Mouse (Mus musculus): ENCODE measurements at regions not wholly inside any gene's neighbourhood (a gene's known extent, or its start where the extent isn't known, plus 50 kb on each side); places are given as distances from the start of the nearest gene placed in this dataset.

DNA sequence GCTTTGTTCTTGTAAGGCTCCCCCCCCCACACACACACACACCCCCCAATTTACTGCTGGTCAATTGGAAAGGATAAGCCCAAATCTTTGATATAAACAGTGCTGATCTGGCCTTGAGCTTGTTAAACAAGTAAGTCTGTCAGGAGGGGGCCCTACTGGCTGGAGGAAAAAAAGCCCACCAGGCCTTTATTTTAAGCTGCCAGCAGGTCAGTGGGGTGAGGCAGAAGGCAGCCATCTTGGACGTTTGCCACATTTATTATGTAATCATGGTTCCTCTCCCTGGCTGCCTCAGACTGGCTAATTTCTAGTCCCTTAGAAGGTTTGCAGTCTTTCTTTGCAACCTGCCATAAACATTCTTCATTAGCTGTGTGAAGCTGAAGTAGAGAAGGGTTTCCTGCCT lies 75.9 kb upstream of the Med14 start:
- no peak for DNase-seq (ENCODE audit: low spot score in 2 of 2)

DNA sequence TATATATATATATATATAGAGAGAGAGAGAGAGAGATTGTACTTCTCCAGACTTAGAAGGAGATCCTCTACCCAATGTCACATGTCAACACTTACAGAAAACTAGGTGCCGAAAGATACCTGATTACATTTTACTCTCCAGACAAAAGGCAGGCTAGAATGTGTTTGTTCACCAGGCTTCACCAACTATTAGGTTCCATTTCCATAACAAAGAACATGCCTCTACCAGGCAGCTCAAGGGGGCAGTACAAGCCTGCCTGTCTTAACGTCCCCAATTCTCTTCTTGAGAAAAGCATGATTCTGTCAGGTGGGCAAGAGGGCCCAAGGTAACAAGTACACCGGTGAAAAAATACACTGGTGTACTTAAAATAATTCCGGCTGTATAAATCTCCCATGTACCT lies 72.8 kb upstream of the Med14 start:
- no peak for DNase-seq (ENCODE audit: low spot score in 2 of 2)

DNA sequence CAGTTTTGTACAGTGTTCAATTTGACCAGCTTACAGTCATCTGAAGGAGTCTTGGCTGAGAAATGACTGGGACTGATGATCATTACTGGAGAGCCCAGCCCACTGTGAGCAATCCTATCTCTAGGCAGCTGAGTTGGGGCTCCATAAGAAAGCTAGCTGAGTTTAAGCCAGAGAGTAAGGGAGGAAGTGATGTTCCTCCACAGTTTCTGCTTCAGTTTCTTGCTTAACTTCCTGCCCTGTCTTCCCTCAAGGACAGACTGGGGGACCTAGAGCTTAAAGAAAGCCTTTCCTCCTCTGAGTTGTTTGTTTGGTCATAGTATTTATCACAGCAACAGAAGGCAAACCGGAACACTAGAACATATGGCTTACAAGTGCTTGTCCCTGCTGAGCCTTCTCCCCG lies 70.8 kb upstream of the Med14 start:
- DNase-seq (ENCODE audit: low spot score in 2 of 2) = no peak

DNA sequence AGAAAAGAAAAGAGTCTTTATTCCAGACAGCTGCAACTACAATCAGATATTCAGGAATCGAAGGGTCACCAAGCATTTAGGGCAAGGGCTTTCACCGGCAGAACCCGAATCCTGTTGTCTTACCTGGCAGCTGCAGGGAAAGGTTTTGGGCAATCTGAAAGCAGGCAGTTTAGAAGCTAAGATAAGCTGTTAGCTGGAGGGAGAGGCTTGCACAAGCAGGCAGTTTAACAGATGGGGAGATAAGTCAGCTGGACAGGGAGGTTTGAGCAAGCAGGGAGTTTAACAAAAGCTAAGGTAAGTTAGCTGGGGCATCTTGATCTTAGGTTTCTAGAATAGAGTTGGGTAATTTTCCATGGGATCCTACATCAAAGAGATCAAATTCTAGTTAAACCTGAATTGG lies 67.3 kb upstream of the Med14 start:
- DNase-seq (ENCODE audit: low spot score in 2 of 2) = no peak

DNA sequence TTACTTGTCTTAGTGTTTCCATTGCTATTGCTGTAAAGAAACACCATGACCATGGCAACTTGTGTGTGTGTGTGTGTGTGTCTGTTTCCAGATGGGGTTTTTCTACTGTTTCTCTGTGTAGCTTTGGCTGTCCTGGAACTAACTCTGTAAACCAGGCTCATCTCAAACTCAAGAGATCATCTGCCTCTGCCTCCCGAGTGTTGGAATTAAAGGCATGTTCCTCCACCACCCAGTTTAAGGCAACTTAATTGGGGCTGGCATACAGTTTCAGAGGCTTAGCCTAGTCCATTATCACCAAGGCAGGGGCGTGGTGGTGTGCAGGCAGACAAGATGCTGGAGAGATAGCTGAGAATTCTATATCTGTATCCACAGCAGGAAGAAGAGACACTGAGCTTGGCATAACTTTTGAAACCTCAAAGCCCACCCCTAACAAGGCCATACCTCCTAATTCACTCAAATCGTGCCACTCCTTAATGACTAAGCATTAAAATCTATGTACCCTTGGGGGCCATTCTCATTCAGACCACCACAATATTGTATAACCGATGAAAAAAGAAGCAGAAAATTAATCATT lies 65.5 kb upstream of the Med14 start:
- no peak for DNase-seq (ENCODE audit: low spot score in 2 of 2)

DNA sequence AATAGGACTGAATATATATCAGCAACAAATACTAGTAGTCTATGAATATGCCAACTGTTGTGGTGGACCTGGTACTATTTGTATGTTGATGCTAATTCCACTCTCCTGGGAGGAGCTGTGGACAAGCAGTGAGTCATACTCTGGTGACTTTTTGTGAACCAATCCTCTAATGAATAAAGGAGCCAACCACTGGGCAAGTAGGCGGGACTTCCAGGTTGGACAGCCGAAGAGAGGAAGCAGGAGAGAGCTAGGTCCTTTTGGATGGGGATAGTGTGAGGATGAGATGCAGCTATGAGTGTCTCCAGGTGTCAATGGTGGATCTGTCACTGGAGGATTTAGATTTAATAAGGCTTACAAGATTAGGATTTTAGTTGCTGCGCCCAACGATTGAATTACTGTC lies 64.8 kb upstream of the Med14 start:
- no peak for DNase-seq (ENCODE audit: low spot score in 2 of 2)

DNA sequence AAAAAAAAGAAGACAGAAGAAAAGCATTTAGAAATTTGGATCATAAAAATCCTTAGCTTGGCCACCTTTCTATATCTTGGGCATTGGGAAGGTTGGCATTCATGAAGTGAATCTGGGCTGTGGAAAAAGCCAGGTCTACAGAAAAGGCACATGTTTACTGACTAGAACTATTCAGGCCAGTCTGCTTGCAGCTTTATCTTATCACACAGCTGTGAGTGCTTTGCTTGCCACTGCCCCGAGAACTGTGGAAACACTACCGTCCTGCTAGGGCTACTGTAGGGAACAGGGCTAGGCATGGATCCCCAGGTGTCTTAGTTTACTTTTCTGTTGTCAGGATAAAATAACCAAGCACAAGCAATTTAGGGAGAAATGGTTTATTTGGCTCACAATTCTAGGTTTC lies 63.4 kb upstream of the Med14 start:
- DNase-seq (ENCODE audit: low spot score in 2 of 2) = no peak

DNA sequence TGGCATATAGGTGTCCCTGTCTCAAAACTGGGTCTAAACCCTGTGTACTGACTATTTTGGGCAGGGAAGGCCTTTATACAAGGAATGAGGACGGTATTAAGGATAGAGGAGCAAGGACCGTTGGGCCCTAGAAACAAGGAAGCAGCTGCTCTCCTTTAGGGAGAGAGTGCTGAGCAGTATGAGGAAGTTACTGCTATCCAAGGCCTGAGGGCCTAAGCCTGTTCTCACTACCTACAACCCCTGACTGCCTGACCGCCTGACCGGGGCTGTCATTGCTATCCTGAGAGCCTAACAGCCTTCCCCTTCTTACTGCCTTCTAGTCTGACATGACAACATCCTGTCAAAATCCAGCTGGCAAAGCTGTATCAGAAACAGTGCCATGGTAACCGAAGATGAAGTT lies 62.6 kb upstream of the Med14 start:
- no peak for DNase-seq (ENCODE audit: low spot score in 2 of 2)

DNA sequence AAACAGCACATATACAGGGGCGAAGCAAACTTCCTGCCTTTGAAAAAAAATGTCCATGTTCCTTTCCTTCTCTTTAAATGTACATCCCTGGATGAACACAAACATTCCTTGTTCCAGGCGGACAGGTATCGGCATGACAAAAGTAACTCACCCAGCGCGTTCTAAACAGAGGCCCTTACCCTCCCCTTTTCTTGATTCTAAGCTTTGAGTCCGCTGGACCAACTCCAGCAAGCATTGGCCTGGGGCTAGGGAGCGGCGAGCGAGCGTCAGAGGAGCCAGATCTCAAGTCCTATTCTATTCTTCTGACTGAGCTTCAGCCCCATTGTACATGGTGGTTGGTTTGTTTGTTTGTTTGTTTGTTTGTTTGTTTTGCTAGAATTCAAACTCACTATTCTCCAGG lies 60.9 kb upstream of the Med14 start:
- no peak for DNase-seq (ENCODE audit: low spot score in 2 of 2)

DNA sequence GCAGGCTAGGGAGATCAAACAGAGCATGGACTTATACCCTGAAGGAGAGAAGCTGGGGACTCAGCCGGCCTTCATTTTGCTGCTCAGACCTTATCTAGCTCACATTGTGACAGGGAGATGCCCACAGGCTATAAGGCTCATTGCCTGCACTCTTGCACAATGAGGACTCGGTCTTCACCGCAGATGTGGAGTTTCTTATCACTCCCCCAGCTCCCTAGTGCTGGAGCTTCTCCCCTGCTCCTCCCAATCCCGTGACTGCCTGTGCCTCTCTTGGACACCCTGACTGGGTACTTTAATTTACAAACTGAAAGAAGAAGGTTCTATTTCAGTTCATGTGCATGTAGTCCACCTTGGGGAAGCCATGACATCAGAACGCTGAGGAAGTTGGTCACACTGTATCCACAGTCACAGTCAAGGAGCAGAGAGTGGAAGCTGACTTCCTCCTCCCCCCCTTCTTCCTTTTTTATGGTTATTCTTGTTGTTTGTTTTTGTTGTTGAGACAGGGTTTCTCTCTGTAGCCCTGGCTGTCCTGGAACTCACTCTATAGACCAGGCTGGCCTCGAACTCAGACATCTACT lies 51.3 kb upstream of the Med14 start:
- DNase-seq (ENCODE audit: low spot score in 2 of 2) = no peak
